Mouse (Mus musculus) spleen, adult 2 months (tissue): ENCODE data around the gene Lrig2. TPM values are rescaled to one million over a fixed set of nuclear protein-coding genes. Genes with fewer than 3 reads are reported as not detected.

Experiments used
- DNase-seq, 2 experiments: peaks; one replicate each; pipeline versions ENCODE4 v3.0.0 to v3.0.0-alpha.2; 2012 to 2021; ENCODE audit warnings: low spot score in 2 of 2, low read depth in 1 of 2
- H3K27ac ChIP-seq: fragments of 200-500 bp; 2 replicates; pipeline ENCODE4 v1.5.1; 2012; ENCODE audit warnings: low read length, inconsistent platforms; ENCODE audit not compliant: insufficient read depth
- H3K27me3 ChIP-seq: fragments of 200-500 bp; 2 replicates; pipeline ENCODE4 v1.6.1; 2012; ENCODE audit warnings: mild to moderate bottlenecking, moderate library complexity, low read length, inconsistent platforms; ENCODE audit not compliant: control insufficient read depth, insufficient read depth
- H3K36me3 ChIP-seq: fragments of 200-500 bp; 2 replicates; pipeline ENCODE4 v1.6.1; 2012; ENCODE audit warnings: mild to moderate bottlenecking, low read length, inconsistent platforms; ENCODE audit not compliant: control insufficient read depth, insufficient read depth
- H3K4me1 ChIP-seq: fragments of 200-500 bp; 2 replicates; pipeline ENCODE4 v1.6.1; 2011; ENCODE audit warnings: inconsistent platforms; ENCODE audit not compliant: control insufficient read depth, insufficient read depth, insufficient read length
- H3K4me3 ChIP-seq: fragments of 200-500 bp; 2 replicates; pipeline ENCODE4 v1.5.1; 2011; ENCODE audit warnings: mild to moderate bottlenecking, inconsistent platforms; ENCODE audit not compliant: insufficient read depth, insufficient read length; ENCODE audit errors: extremely low read depth
- CTCF ChIP-seq: fragments of 200-500 bp; IDR thresholded peaks from 2 replicates; pipeline ENCODE4 v1.5.1; 2011; ENCODE audit warnings: mild to moderate bottlenecking, inconsistent platforms; ENCODE audit not compliant: insufficient read depth, insufficient read length, insufficient replicate concordance; ENCODE audit errors: extremely low read depth
- POLR2A ChIP-seq: fragments of 200-500 bp; IDR thresholded peaks from 2 replicates; pipeline ENCODE4 v1.6.1; 2011; ENCODE audit warnings: low read depth, low read length, inconsistent platforms
- WGBS: fragments of 180-500 bp; shearing (Covaris S2); methylation state at CpG from one replicate; pipeline ENCODE4 v1.1.7; 2018; 5-methylcytosine and 5-hydroxymethylcytosine counted together
- polyA plus RNA-seq: library from polyadenylated mRNA; depleted of rRNA; stranded (reverse); fragments of >200 nt; gene quantifications from 2 replicates; pipeline ENCODE4 v1.2.3, GENCODE M21; 2012

Gene Lrig2
- polyA plus RNA-seq, 1 experiment: 6.0 TPM

- TF ChIP-seq POLR2A: no peak
- no peak for TF ChIP-seq CTCF
- no peaks in the 10 kb centered on the region; the same call in 1 of the 2 replicates for H3K4me1 ChIP-seq
- DNase-seq: no peak
- H3K27me3 ChIP-seq: no peaks in the 10 kb centered on the region
- no peak overlapping the region for H3K4me3 ChIP-seq
- 87% methylated on average over 5 of the region's 5 CpGs for whole genome bisulfite sequencing
- no peaks in the 10 kb centered on the region for H3K36me3 ChIP-seq
- no peak overlapping the region for H3K27ac ChIP-seq
Measured at GRCm38 (mm10) chr3:104400126-104400525, 111.6 kb downstream of the Lrig2 start.

- Histone ChIP-seq H3K27ac (no peak overlapping the region), H3K4me1 (no peaks in the 10 kb centered on the region; the same call in 1 of the 2 replicates), H3K27me3 (no peaks in the 10 kb centered on the region), H3K4me3 (no peak overlapping the region), H3K36me3 (no peaks in the 10 kb centered on the region)
- 90% methylated on average over 10 of the region's 10 CpGs for WGBS
- no peak for TF ChIP-seq CTCF
- TF ChIP-seq POLR2A: no peak
- no peak for DNase-seq
Measured at GRCm38 (mm10) chr3:104399296-104400045, 112.2 kb downstream of the Lrig2 start.

DNA sequence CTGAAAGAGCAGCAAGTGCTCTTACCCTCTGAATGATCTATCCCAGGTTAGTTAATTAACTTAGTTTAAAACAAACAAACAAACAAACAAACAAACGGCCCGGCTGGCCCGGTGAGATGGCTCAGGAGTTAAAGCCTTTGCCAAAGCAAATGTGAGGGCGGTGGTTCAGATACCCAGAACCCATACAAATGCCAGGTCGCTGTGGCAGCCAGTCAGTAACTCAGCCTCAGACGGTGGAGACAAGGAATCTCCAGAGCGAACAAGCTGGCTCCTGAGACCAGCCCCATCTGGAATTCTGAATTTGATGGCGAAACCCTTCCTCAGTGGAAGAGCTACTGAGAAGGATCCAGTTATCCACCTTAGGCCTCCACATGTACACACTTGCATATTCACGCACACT, 114.4 kb downstream of the Lrig2 start:
- H3K4me3 ChIP-seq: no peak overlapping the region
- H3K27me3 ChIP-seq: no peaks in the 10 kb centered on the region
- TF ChIP-seq CTCF: no peak
- TF ChIP-seq POLR2A: no peak
- H3K36me3 ChIP-seq: no peaks in the 10 kb centered on the region
- DNase-seq: no peak
- H3K27ac ChIP-seq: no peak overlapping the region
- H3K4me1 ChIP-seq: no peaks in the 10 kb centered on the region
- 93% methylated on average over 9 of the region's 9 CpGs for WGBS

DNA sequence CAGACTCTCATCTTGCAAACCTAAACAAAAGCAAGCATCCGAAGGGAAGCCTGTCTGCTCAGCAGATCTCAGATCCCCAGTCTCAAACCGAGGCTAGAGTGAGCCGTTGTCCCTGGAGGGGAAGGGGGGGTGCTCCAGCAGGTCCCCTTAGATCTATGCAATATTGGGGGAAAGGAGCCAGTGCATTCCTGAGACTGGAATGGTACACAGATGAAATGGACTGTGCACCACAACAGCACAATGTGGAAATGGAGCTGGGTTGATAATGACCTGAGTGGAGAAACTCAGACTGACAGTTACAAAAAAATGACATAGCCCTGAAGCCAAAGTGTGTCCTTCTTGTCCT, 115.0 kb downstream of the Lrig2 start:
- 81% methylated on average over 3 of the region's 3 CpGs for WGBS
- no peak for DNase-seq
- no peak for TF ChIP-seq CTCF
- TF ChIP-seq POLR2A: no peak
- Histone ChIP-seq H3K36me3 (no peaks in the 10 kb centered on the region), H3K27me3 (no peaks in the 10 kb centered on the region), H3K4me3 (no peak overlapping the region), H3K27ac (no peak overlapping the region), H3K4me1 (no peaks in the 10 kb centered on the region)

DNA sequence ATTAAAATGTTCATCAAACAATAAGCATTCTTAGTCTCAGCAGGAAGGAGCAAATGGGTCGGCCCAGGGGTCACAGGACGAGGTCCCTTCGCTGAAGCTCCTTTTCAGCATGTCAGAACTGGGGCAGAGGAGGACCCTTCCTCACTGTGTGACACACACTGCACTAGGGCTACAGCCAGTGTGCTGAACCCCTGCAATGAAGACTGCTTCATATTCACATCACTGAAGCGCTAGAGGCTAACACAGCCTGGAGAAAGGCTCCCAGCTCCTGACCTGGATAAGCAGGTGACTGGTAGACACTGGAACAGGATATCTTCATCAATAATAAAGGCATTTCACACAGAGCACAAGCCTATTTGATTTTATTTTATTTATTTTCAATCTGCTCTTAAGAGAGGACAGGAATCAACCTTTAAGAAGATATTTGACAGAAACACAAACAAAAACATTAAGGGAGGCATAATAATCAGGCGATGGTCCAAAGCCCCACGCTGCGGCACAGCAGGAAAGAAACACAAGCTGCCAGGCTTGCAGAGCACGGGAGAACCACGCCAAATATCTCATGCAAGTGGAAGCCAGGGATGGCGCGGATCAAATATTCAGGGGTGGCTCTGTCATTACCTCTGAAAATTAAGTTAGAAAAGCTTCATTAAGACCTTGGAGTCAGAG, 115.5 kb downstream of the Lrig2 start:
- no peak for DNase-seq
- Histone ChIP-seq H3K27me3 (no peaks in the 10 kb centered on the region), H3K4me3 (no peak overlapping the region), H3K27ac (no peak overlapping the region), H3K36me3 (no peaks in the 10 kb centered on the region), H3K4me1 (no peaks in the 10 kb centered on the region)
- no peak for TF ChIP-seq POLR2A
- no peak for TF ChIP-seq CTCF
- WGBS: 94% methylated on average over 11 of the region's 11 CpGs

- Histone ChIP-seq H3K27ac (no peak overlapping the region), H3K4me1 (no peaks in the 10 kb centered on the region), H3K36me3 (no peaks in the 10 kb centered on the region), H3K4me3 (no peak overlapping the region), H3K27me3 (no peaks in the 10 kb centered on the region)
- TF ChIP-seq POLR2A: no peak
- no peak for TF ChIP-seq CTCF
- no peak for DNase-seq
- WGBS: 85% methylated on average over 10 of the region's 10 CpGs
Measured at GRCm38 (mm10) chr3:104390072-104390471, 121.6 kb downstream of the Lrig2 start.

GRCm38 (mm10) chr3:104389449-104389848, 122.3 kb downstream of the Lrig2 start:
- H3K4me1 ChIP-seq: no peaks in the 10 kb centered on the region
- 78% methylated on average over 2 of the region's 2 CpGs for WGBS
- no peak for DNase-seq
- H3K27ac ChIP-seq: no peak overlapping the region
- no peak overlapping the region for H3K4me3 ChIP-seq
- H3K36me3 ChIP-seq: no peaks in the 10 kb centered on the region
- no peaks in the 10 kb centered on the region for H3K27me3 ChIP-seq
- TF ChIP-seq POLR2A: no peak
- no peak for TF ChIP-seq CTCF
